Mouse (Mus musculus) neural tube, embryonic 11.5 days (tissue): ENCODE measurements around the gene Rpl23. TPM values are rescaled to one million over a fixed set of nuclear protein-coding genes. Genes with fewer than 3 reads are reported as not detected.
A peak's percentile ranks its signal among the peaks of the same experiment; 100 is the strongest.
"Not testable (repeated sequence)": the region's sequence is repeated elsewhere in the genome, so short reads cannot be mapped to it uniquely, and the experiment has no call there.

Experiments
- ATAC-seq: fragments of 200-750 bp; cut with Nextera tagmentation; 2 replicates; pipeline ENCODE4 v1.8.0; 2017; ENCODE audit warnings: moderate number of reproducible peaks, mild to moderate bottlenecking, moderate TSS enrichment, moderate library complexity; ENCODE audit not compliant: insufficient read depth, low FRiP score, low TSS enrichment
- DNase-seq: peaks from one replicate; pipeline ENCODE4 v3.0.0-alpha.2; 2015; ENCODE audit warnings: low spot score
- H3K27ac ChIP-seq: fragments of 300-500 bp; sonication (generic); 2 replicates; pipeline ENCODE4 v1.5.1; 2014; ENCODE audit warnings: low read depth, mild to moderate bottlenecking, low read length
- H3K27me3 ChIP-seq: fragments of 300-500 bp; sonication (generic); 2 replicates; pipeline ENCODE4 v1.6.1; 2014; ENCODE audit warnings: mild to moderate bottlenecking, low read length, mixed read lengths; ENCODE audit not compliant: control insufficient read depth, insufficient read depth
- H3K36me3 ChIP-seq: fragments of 300-500 bp; sonication (generic); 2 replicates; pipeline ENCODE4 v1.6.1; 2014; ENCODE audit warnings: mild to moderate bottlenecking, low read length, moderate library complexity, mixed read lengths; ENCODE audit not compliant: control insufficient read depth, insufficient read depth
- H3K4me1 ChIP-seq: fragments of 300-500 bp; sonication (generic); 2 replicates; pipeline ENCODE4 v1.6.1; 2014; ENCODE audit warnings: low read length, mixed read lengths; ENCODE audit not compliant: control insufficient read depth, insufficient read depth
- H3K4me2 ChIP-seq: fragments of 300-500 bp; sonication (generic); 2 replicates; pipeline ENCODE4 v1.6.1; 2014; ENCODE audit warnings: low read depth, mild to moderate bottlenecking, moderate library complexity
- H3K4me3 ChIP-seq: fragments of 300-500 bp; sonication (generic); 2 replicates; pipeline ENCODE4 v1.5.1; 2014; ENCODE audit warnings: low read depth, low read length
- H3K9ac ChIP-seq: fragments of 300-500 bp; sonication (generic); 2 replicates; pipeline ENCODE4 v1.6.1; 2014; ENCODE audit warnings: mild to moderate bottlenecking, low read length
- H3K9me3 ChIP-seq: fragments of 300-500 bp; sonication (generic); 2 replicates; pipeline ENCODE4 v1.6.1; 2016; ENCODE audit warnings: low read length; ENCODE audit not compliant: control insufficient read depth
- WGBS: fragments of 180-500 bp; shearing (Covaris S2); extraction: QIAGEN DNeasy Blood & Tissue Kit; methylation state at CpG from one replicate; pipeline ENCODE4 v1.1.7; 2014; 5-methylcytosine and 5-hydroxymethylcytosine counted together
- polyA plus RNA-seq: library from polyadenylated mRNA; unstranded; fragments of >200 nt; fragmentation: Nextera tagmentation; extraction: Ambion mirVana; gene quantifications from 2 replicates; pipeline ENCODE4 v1.2.1, GENCODE M21; 2014

Gene Rpl23
- polyA plus RNA-seq, 1 experiment from 2014 or later = 457 TPM

GRCm38 (mm10) chr11:97799994-97800690 is 17.9 kb upstream of the Rpl23 start:
- no peaks in the 10 kb centered on the region for H3K27me3 ChIP-seq
- WGBS = under 1% methylated on average over 28 of the region's 43 CpGs
- no peaks in the 10 kb centered on the region for H3K36me3 ChIP-seq
- H3K4me1 ChIP-seq = peaks cover 27% of the 10 kb centered on the region
- peak overlapping the region; percentile 80 for H3K4me3 ChIP-seq
- H3K9ac ChIP-seq = peak overlapping the region; percentile 74
- peak overlapping the region; percentile 67 for H3K4me2 ChIP-seq
- no peaks in the 10 kb centered on the region for H3K9me3 ChIP-seq
- DNase-seq (peak; percentile 72), ATAC-seq (peak; percentile 56)
- peak overlapping the region; percentile 79 for H3K27ac ChIP-seq

- ATAC-seq = peak; percentile 77
Observed at GRCm38 (mm10) chr11:97799146-97799993, 17.1 kb upstream of the Rpl23 start.

GRCm38 (mm10) chr11:97798782-97799145 is 16.5 kb upstream of the Rpl23 start, which contains the start of gene Lasp1:
Lasp1 (plus strand) TSS chr11:97799000.
- Histone ChIP-seq H3K4me1 (peaks cover 14% of the 10 kb centered on the region), H3K4me2 (peak within 1 kb of the TSS; percentile 67), H3K9me3 (no peaks in the 10 kb centered on the region), H3K36me3 (no peaks in the 10 kb centered on the region), H3K27ac (peak within 1 kb of the TSS; percentile 79), H3K27me3 (no peaks in the 10 kb centered on the region), H3K4me3 (peak within 1 kb of the TSS; percentile 80), H3K9ac (peak within 1 kb of the TSS; percentile 74)
- ATAC-seq = peak; percentile 59
- DNase-seq = peak; percentile 89
- under 1% methylated on average over 11 of the region's 11 CpGs for WGBS

More at GRCm38 (mm10) chr11:97799146-97799993, 17.1 kb upstream of the Rpl23 start:
- Histone ChIP-seq H3K4me3 (peak overlapping the region; percentile 80), H3K27me3 (no peaks in the 10 kb centered on the region), H3K4me2 (peak overlapping the region; percentile 67), H3K9me3 (no peaks in the 10 kb centered on the region), H3K9ac (peak overlapping the region; percentile 74), H3K4me1 (peaks cover 19% of the 10 kb centered on the region), H3K27ac (peak overlapping the region; percentile 79), H3K36me3 (no peaks in the 10 kb centered on the region)
- DNase-seq = peak; percentile 85
- WGBS = 0% methylated on average over 59 of the region's 71 CpGs

GRCm38 (mm10) chr11:97798083-97798435 is 15.8 kb upstream of the Rpl23 start:
- Histone ChIP-seq H3K4me2 (peak overlapping the region; percentile 14; the same call in 1 of the 2 replicates), H3K9ac (no peak overlapping the region), H3K36me3 (no peaks in the 10 kb centered on the region), H3K9me3 (no peaks in the 10 kb centered on the region), H3K4me1 (peaks cover 14% of the 10 kb centered on the region), H3K27ac (no peak overlapping the region), H3K4me3 (no peak overlapping the region), H3K27me3 (no peaks in the 10 kb centered on the region)
- WGBS = 36% methylated on average over 8 of the region's 8 CpGs
- DNase-seq (no peak), ATAC-seq (no peak)

GRCm38 (mm10) chr11:97797369-97798082 is 15.3 kb upstream of the Rpl23 start:
- ATAC-seq = no peak

GRCm38 (mm10) chr11:97796910-97797309 is 14.7 kb upstream of the Rpl23 start:
- Histone ChIP-seq H3K9ac (no peak overlapping the region), H3K4me3 (no peak overlapping the region), H3K27me3 (no peaks in the 10 kb centered on the region), H3K27ac (no peak overlapping the region), H3K4me1 (peaks cover 9% of the 10 kb centered on the region), H3K9me3 (no peaks in the 10 kb centered on the region), H3K4me2 (no peak overlapping the region), H3K36me3 (no peaks in the 10 kb centered on the region)
- DNase-seq (peak; percentile 52), ATAC-seq (no peak)
- 7% methylated on average over 6 of the region's 6 CpGs for WGBS

More at GRCm38 (mm10) chr11:97797369-97798082, 15.3 kb upstream of the Rpl23 start:
- no peak overlapping the region for H3K4me3 ChIP-seq
- 56% methylated on average over 15 of the region's 15 CpGs for WGBS
- no peak overlapping the region for H3K9ac ChIP-seq
- DNase-seq = no peak
- H3K27ac ChIP-seq = no peak overlapping the region
- H3K27me3 ChIP-seq = no peaks in the 10 kb centered on the region
- peaks cover 14% of the 10 kb centered on the region for H3K4me1 ChIP-seq
- H3K9me3 ChIP-seq = no peaks in the 10 kb centered on the region
- no peak overlapping the region; the same call in 1 of the 2 replicates for H3K4me2 ChIP-seq
- H3K36me3 ChIP-seq = no peaks in the 10 kb centered on the region

- Histone ChIP-seq H3K4me2 (no peak overlapping the region), H3K36me3 (no peaks in the 10 kb centered on the region), H3K27me3 (no peaks in the 10 kb centered on the region), H3K9ac (no peak overlapping the region), H3K9me3 (no peaks in the 10 kb centered on the region), H3K27ac (no peak overlapping the region), H3K4me3 (no peak overlapping the region), H3K4me1 (no peaks in the 10 kb centered on the region)
- no peak for DNase-seq
- 12% methylated on average over 2 of the region's 2 CpGs for WGBS
- ATAC-seq = no peak
Observed at GRCm38 (mm10) chr11:97793165-97793564, 10.9 kb upstream of the Rpl23 start.

- not testable (repeated sequence) for DNase-seq, H3K4me1 ChIP-seq, H3K9ac ChIP-seq, H3K4me3 ChIP-seq, H3K27me3 ChIP-seq, H3K27ac ChIP-seq, H3K9me3 ChIP-seq, H3K36me3 ChIP-seq, ATAC-seq, H3K4me2 ChIP-seq
- whole genome bisulfite sequencing = 90% methylated on average over 2 of the region's 2 CpGs
Observed at GRCm38 (mm10) chr11:97790778-97791438, 8.7 kb upstream of the Rpl23 start.
